Mouse (Mus musculus): ENCODE measurements around the gene Bnc1. TPM values are rescaled to one million over a fixed set of nuclear protein-coding genes. Genes with fewer than 3 reads are reported as not detected.

The Bnc1 gene
- total RNA-seq (2015; ENCODE audit: low replicate concordance) (not detected in 2 replicates), total RNA-seq (2017; ENCODE audit: low replicate concordance) (not detected in 2 replicates)

- ATAC-seq (replicated peaks; ENCODE audit: low FRiP score, poor library complexity, severe bottlenecking): no peak
Measured at GRCm38 (mm10) chr7:81992131-81993061, at the start of gene Bnc1. Bnc1 (minus strand) TSS chr7:81992292.

DNA sequence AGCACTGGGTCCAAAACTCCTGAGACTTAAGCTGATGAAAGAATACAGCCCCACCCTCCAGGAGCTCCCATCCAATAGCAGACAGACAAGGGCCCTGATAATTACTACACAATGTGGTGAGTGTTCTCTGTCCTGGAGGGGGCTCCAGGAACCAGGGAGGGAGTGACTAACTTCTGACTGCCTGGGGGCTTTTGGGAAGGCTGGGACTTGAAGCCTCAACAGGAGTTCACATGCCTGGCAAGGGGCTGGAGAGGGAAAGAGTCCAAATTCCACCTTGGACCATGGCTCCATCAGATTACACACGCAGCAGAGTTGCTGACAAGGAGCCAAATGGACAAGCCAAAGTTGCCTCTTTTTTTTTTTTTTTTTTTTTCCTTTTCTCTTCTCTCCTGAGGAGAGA lies 41.3 kb upstream of the Bnc1 start:
- no peak for ATAC-seq (replicated peaks; ENCODE audit: low FRiP score, poor library complexity, severe bottlenecking)

- ATAC-seq (replicated peaks; ENCODE audit: low FRiP score, poor library complexity, severe bottlenecking): no peak
Measured at GRCm38 (mm10) chr7:82029666-82030065, 37.6 kb upstream of the Bnc1 start.

GRCm38 (mm10) chr7:82025802-82026201 lies 33.7 kb upstream of the Bnc1 start:
- ATAC-seq (replicated peaks; ENCODE audit: low FRiP score, poor library complexity, severe bottlenecking): no peak

DNA sequence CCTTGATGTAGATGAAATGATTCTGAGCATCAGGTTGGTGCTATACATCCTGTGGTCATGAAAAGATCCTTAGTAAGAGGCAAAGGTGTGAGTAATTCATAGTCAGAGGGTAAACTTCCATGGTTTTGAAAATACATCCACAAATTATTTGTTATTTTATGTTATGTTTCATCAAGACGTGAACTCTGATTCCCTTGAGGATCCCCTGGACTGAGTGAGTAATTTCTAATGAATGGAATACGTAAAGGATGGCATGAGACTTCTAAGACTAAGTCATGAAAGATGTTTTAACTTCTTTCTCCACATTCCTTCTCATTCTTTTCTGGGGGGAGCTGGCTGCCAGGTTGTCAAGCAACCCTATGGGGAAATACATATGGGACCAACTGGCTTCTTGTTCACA lies 31.6 kb upstream of the Bnc1 start:
- no peak for ATAC-seq (replicated peaks; ENCODE audit: low FRiP score, poor library complexity, severe bottlenecking)

- ATAC-seq (replicated peaks; ENCODE audit: low FRiP score, poor library complexity, severe bottlenecking): no peak
Measured at GRCm38 (mm10) chr7:82022404-82022803, 30.3 kb upstream of the Bnc1 start.

GRCm38 (mm10) chr7:82018031-82018430 lies 25.9 kb upstream of the Bnc1 start:
- no peak for ATAC-seq (replicated peaks; ENCODE audit: low FRiP score, poor library complexity, severe bottlenecking)

DNA sequence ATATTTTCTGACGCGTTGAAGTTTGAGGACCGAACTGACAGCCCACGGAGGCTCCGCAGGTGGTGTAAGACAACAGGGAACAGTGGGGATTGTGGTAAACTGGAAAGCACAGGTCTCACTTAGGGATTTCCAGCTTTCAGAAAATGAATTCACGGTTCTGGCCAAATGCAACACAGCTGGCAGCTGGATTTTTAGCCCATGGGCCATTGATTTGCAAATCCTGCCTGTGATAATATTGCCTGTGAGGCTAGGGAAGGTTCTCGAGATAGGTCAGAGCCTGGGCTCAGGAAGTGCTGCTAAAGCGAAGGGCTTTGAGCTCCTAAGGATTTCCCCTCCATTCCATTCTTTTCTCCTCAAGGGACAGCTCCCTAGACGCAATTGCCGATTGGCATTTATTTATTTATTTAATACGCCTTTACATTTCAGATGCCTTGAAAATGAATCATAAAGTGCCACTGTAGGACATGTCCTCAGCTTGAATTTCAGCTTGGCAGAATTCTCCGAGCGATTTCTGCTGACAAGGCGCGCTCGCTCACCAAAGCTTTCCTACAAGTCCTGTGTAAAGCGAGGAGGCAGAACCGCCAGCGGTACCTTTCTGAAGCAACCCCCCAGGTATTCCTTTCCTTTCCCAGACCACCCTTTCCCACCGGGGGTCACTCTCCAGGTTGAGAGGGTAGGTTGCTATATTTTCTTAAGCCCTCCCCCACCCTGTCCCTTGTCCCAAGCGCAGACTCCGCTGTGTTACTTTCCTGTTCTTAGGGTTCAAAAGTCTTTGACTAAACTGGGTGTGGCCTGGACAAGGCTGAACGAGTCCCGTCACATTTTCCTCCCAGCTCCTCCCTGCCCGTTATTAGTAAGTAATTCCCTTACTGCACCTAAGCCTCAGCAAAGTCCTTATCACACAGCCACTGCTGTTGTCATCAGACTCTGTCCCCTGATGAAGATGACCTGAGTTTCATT lies 24.9 kb upstream of the Bnc1 start:
- ATAC-seq (replicated peaks; ENCODE audit: low FRiP score, poor library complexity, severe bottlenecking): no peak

GRCm38 (mm10) chr7:82012472-82012871 lies 20.4 kb upstream of the Bnc1 start:
- ATAC-seq (replicated peaks; ENCODE audit: low FRiP score, poor library complexity, severe bottlenecking): no peak

GRCm38 (mm10) chr7:82011534-82012401 lies 19.7 kb upstream of the Bnc1 start:
- ATAC-seq (replicated peaks; ENCODE audit: low FRiP score, poor library complexity, severe bottlenecking): no peak

- ATAC-seq (replicated peaks; ENCODE audit: low FRiP score, poor library complexity, severe bottlenecking): no peak
Measured at GRCm38 (mm10) chr7:82007151-82007550, 15.1 kb upstream of the Bnc1 start.

GRCm38 (mm10) chr7:82004228-82004627 lies 12.1 kb upstream of the Bnc1 start:
- ATAC-seq (replicated peaks; ENCODE audit: low FRiP score, poor library complexity, severe bottlenecking): no peak

DNA sequence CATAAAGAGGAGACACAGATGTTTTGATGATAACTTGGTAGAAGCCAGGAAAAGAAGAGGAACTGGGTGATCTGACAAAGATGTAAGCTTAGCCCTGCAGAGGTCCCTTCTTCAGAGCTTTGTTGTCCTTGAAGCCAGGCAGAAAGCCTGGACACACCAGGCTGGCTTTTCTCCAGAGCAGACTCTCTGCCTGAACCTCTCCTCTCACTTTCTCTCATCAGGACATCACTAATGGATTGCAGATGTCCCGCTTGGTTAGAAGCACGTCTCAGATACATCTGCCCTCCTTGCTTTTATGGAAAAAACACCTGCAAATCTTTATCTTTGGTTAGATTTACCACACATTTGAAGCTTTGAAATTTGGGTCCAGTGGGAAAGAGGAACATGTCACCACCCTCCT lies 7.7 kb upstream of the Bnc1 start:
- ATAC-seq (replicated peaks; ENCODE audit: low FRiP score, poor library complexity, severe bottlenecking): no peak

DNA sequence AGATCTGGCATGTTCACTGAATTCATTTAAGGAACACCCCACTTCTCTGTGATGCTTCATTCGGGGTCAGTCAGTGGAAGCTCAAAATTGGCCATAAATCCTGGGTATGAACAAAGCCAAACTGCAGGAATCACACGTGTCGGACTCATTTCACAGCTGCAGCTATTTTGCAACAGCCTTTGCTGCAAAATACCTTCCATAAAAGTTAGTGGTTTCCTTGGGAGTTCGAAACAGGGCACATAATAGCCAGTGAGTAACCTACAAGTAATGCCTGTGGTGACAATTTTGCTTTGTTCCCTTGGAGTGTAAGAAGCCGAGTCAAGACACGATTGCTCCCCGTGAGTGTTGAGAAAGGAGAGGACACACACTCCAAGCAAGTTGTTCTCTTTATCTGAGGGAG lies 7.3 kb upstream of the Bnc1 start:
- ATAC-seq (replicated peaks; ENCODE audit: low FRiP score, poor library complexity, severe bottlenecking): no peak

DNA sequence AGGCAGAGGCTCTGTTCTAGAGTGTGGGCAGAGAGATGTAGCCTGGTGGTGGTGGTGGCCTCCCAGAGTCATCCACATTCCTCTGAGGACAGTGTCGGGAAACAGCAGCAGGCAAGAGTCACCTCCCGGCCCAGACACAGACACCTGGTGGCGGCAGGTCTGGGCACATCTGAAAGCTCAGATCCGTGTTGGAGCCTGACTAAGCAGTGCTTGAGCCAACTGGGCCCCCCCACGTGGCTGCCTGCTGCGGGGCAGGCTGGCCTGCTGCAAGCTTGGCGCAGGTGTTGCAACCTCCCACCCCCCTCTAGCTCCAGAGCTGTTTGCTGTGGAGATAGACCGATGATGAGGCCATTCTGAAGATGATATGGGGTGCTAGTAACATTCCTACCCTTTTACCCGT lies 3.9 kb upstream of the Bnc1 start:
- ATAC-seq (replicated peaks; ENCODE audit: low FRiP score, poor library complexity, severe bottlenecking): no peak

GRCm38 (mm10) chr7:81995126-81995525 lies 3.0 kb upstream of the Bnc1 start:
- no peak for ATAC-seq (replicated peaks; ENCODE audit: low FRiP score, poor library complexity, severe bottlenecking)

DNA sequence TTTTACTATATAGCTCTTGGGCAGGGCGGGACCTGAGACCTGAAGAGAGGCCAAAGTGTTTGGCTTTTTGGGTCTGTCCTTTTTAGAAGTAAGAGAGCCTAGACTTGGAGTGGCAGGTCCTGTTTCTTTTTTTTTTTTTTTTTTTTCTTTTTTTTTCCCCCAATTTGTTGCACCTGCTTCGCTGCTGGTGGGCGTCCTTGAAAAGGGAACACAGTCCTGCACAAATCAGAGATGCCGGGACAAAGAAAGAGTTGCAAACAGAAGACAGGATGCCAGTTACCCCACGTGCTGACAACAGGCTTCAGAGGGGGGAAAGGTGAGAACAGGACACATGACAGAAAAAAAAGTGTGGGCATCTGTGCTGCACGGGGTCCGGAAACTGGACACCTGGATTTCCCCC lies 1.0 kb upstream of the Bnc1 start:
- ATAC-seq (replicated peaks; ENCODE audit: low FRiP score, poor library complexity, severe bottlenecking): no peak

- no peak; the same call in 1 of the 2 replicates for ATAC-seq (replicated peaks; ENCODE audit: low FRiP score, poor library complexity, severe bottlenecking)
Measured at GRCm38 (mm10) chr7:81991611-81992061, 456 bp downstream of the Bnc1 start.

- no peak for ATAC-seq (replicated peaks; ENCODE audit: low FRiP score, poor library complexity, severe bottlenecking)
Measured at GRCm38 (mm10) chr7:81991116-81991515, 976 bp downstream of the Bnc1 start.

All from erythroid progenitor cell, adult 5-6 weeks (primary cell).